Mouse (Mus musculus) testis, adult 2 months (tissue): ENCODE measurements around the gene Rbfox2. TPM values are rescaled to one million over a fixed set of nuclear protein-coding genes. Genes with fewer than 3 reads are reported as not detected.
A peak's percentile ranks its signal among the peaks of the same experiment; 100 is the strongest.

Source experiments
- H3K27ac ChIP-seq: fragments of 200-500 bp; 2 replicates; pipeline ENCODE4 v1.5.1; 2012; ENCODE audit warnings: low read depth, low read length; ENCODE audit not compliant: control insufficient read depth, insufficient read depth
- H3K27me3 ChIP-seq: fragments of 200-500 bp; 2 replicates; pipeline ENCODE4 v1.6.1; 2012; ENCODE audit warnings: mild to moderate bottlenecking, low read length, moderate library complexity; ENCODE audit not compliant: control insufficient read depth, insufficient read depth
- H3K36me3 ChIP-seq: fragments of 200-500 bp; 2 replicates; pipeline ENCODE4 v1.6.1; 2012; ENCODE audit warnings: mild to moderate bottlenecking, low read length; ENCODE audit not compliant: control insufficient read depth, insufficient read depth
- H3K4me1 ChIP-seq: fragments of 200-500 bp; 2 replicates; pipeline ENCODE4 v1.6.1; 2012; ENCODE audit warnings: low read length; ENCODE audit not compliant: control insufficient read depth, insufficient read depth
- H3K4me3 ChIP-seq: fragments of 200-500 bp; 2 replicates; pipeline ENCODE4 v1.5.1; 2012; ENCODE audit warnings: low read depth, mild to moderate bottlenecking, low read length, moderate library complexity, mixed read lengths; ENCODE audit not compliant: control insufficient read depth
- CTCF ChIP-seq: fragments of 200-500 bp; IDR thresholded peaks from 2 replicates; pipeline ENCODE4 v1.5.1; 2012; ENCODE audit warnings: low read depth, mild to moderate bottlenecking, inconsistent platforms, low read length, moderate library complexity; ENCODE audit not compliant: control insufficient read depth, insufficient read depth, insufficient replicate concordance
- POLR2A ChIP-seq: fragments of 200-500 bp; IDR thresholded peaks from 2 replicates; pipeline ENCODE4 v1.6.1; 2012; ENCODE audit warnings: low read depth, mild to moderate bottlenecking, inconsistent platforms, low read length, moderate library complexity; ENCODE audit not compliant: control insufficient read depth
- polyA plus RNA-seq: library from polyadenylated mRNA; depleted of rRNA; stranded (reverse); fragments of >200 nt; gene quantifications from 2 replicates; pipeline ENCODE4 v1.2.3, GENCODE M21; 2012

Rbfox2 gene
- polyA plus RNA-seq, 1 experiment = 12.7 TPM

DNA sequence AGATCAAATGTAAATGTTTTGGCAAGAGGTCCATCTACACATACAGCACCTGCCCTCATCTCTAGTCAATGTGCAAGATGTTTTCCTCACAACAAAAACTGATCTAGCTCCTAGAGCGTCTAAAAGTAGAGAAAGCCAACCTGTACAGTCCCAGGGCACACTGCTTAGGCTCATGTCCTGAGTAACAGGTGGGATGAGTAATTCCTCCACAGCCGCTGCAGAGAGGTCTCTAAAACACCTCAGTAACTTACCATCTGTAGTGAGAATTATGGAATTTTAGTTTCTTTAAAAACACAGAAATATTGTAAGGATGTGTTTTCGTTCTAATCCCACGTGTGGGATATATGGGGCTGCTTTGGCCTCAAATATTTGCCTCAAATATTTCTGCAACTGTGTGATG lies 50.0 kb downstream of the Rbfox2 start:
- no peak overlapping the region for H3K4me3 ChIP-seq
- no peaks in the 10 kb centered on the region for H3K36me3 ChIP-seq
- no peak overlapping the region for H3K27ac ChIP-seq
- TF ChIP-seq POLR2A = no peak
- no peak for TF ChIP-seq CTCF
- 0 out of 2 replicates have a peak, but pooled peaks cover 2% of the 10 kb centered on the region for H3K4me1 ChIP-seq
- no peaks in the 10 kb centered on the region for H3K27me3 ChIP-seq

DNA sequence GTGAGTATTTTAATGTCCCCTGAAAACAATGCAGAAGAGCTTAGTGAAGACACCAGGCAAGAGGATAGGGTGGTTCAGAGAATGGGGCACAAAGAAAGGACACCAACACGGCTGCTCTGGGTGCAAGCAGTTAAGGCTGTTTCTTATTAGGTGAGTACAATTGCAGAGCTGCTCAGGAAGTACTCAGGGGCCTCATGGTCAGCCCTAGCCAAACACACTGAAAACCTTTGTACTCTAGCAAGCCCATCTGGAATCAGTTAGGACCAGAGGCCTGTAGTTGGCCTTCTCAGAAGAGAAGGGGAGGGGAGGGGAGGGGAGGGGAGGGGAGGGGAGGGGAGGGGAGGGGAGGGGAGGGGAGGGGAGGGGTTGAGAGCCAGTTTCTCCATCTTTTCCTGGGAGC lies 52.2 kb downstream of the Rbfox2 start:
- no peak overlapping the region for H3K27ac ChIP-seq
- TF ChIP-seq POLR2A = no peak
- TF ChIP-seq CTCF = no peak
- H3K4me1 ChIP-seq = 0 out of 2 replicates have a peak, but pooled peaks cover 2% of the 10 kb centered on the region
- H3K36me3 ChIP-seq = no peaks in the 10 kb centered on the region
- no peak overlapping the region for H3K4me3 ChIP-seq
- no peaks in the 10 kb centered on the region for H3K27me3 ChIP-seq

DNA sequence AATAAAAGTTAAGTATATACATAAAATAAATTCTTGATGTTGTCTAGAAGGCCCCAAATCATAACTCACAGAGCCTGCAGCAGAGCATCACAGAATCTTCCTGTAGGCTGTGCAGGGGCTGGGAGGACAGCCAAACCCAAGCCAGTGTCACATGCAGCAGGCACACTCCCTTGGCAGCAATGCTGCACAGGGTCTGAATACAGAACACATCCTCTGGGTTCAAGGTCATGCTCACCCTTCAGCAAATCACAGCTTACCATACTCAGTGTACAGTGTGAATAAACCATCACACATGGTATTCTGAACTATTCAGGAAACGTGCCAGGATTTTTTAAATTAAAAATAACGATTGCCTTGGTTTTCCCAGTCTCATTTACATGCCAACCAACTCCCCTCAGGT lies 52.7 kb downstream of the Rbfox2 start:
- Histone ChIP-seq H3K4me1 (0 out of 2 replicates have a peak, but pooled peaks cover 2% of the 10 kb centered on the region), H3K4me3 (no peak overlapping the region), H3K36me3 (no peaks in the 10 kb centered on the region), H3K27ac (no peak overlapping the region), H3K27me3 (no peaks in the 10 kb centered on the region)
- TF ChIP-seq CTCF (no peak), POLR2A (no peak)

DNA sequence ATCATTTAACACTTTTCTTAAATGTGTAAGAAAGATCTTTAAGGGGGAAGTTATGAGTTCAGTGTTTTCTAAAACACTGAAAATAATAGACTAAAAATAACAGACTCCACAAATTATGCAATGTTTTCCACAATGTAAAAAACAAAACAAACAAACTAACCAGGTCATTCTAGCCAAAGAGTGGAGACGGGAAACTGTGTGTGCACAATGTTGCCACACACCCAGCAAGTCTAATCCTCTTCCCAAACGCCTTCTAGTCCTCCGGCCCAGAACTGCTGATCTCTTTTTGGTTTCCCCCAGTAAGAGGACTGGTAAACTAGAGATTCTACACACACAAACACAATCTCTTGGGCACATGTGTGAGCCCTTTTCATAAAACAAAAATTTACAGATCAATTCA lies 55.1 kb downstream of the Rbfox2 start:
- TF ChIP-seq POLR2A (no peak), CTCF (no peak)
- 0 out of 2 replicates have a peak, but pooled peaks cover 2% of the 10 kb centered on the region for H3K4me1 ChIP-seq
- no peaks in the 10 kb centered on the region for H3K36me3 ChIP-seq
- H3K27me3 ChIP-seq = no peaks in the 10 kb centered on the region
- no peak overlapping the region for H3K4me3 ChIP-seq
- H3K27ac ChIP-seq = no peak overlapping the region

DNA sequence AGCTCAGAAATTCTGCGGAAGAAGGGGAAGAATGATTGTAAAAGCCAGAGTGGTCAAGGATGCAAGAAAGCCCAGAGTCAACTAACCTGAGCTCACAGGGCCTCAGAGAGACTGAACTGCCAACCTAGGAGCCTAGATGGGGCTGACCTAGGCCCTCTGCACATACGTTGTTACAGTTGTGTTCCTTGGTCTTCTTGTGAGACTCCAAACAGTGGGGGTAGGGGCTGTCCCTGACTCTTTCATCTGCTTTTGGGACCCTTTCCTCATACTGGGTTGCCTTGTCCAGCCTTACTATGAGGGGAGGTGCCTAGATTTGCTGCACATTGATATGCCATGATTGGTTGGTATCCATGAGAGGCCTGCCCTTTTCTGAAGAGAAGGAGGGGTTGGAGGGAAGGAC lies 56.0 kb downstream of the Rbfox2 start:
- TF ChIP-seq POLR2A = no peak
- no peak for TF ChIP-seq CTCF
- Histone ChIP-seq H3K4me1 (0 out of 2 replicates have a peak, but pooled peaks cover 2% of the 10 kb centered on the region), H3K27me3 (no peaks in the 10 kb centered on the region), H3K4me3 (no peak overlapping the region), H3K27ac (no peak overlapping the region), H3K36me3 (no peaks in the 10 kb centered on the region)

DNA sequence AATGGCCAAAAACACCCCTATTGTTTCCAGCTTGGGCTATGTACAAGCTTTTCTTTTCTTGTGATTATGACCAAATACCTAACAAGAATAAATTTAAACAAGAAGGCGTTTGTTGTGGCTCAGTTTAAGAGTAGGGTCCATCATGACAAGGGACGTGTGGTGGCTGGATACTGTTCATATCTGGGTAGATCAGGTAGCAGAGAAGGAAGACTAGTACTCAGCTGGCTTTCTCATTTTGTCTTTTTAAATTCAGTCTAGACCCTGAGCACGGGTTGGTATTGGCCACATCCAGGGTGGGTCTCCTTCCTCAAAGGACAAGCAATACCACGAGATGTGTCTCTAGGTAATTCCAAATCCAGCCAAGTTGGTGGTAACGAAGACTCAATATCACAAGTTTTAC lies 57.4 kb downstream of the Rbfox2 start:
- Histone ChIP-seq H3K4me1 (peaks cover 6% of the 10 kb centered on the region; the same call in 1 of the 2 replicates), H3K4me3 (no peak overlapping the region), H3K27me3 (no peaks in the 10 kb centered on the region), H3K36me3 (no peaks in the 10 kb centered on the region), H3K27ac (no peak overlapping the region)
- no peak for TF ChIP-seq CTCF
- TF ChIP-seq POLR2A = no peak

DNA sequence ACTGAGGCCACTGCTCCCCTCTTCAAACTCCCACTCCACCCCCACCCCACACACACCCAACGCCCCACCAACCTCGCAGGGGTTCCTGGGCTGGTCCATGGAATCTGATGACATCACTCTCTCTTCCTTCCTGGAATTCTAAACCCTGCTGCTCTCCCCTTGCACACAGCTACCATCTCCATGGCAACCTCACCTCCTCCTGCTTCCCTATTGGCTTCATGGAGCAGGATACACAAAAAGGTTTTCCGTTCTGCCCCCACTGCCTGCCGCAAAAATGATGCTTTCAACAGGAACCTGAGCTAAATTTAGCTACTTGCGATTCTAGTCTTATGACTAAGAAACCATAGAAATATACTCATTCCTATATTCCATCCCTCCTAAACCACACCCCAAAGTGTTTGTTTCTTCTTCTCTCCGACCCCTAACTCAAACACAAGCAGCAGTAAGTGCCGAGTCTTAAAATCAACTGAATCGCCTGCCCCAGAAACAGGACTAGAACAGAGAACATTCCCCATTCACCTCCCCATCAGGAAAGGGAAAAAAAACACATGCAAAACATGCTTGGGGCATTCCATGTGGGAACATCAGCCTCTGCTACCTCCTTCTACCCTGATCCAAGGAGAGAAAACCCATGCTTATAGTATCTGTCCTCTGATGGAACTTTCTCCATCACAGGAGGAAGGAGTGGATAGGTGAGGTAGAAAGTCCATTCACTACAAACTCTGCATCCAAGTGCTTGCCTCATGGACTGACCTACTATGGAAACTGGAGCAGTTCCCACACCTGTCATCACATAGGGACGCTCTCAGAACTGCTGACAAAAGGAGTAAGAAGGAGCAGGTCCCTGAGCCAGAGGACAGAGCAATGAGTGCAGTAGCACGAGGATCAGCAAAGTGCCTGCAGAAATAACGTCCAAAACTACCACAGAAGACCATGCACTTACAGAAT lies 61.1 kb downstream of the Rbfox2 start:
- H3K36me3 ChIP-seq = no peaks in the 10 kb centered on the region
- H3K27ac ChIP-seq = no peak overlapping the region
- peaks cover 4% of the 10 kb centered on the region; the same call in 1 of the 2 replicates for H3K4me1 ChIP-seq
- peak; percentile 36; the same call in 1 of the 2 replicates for TF ChIP-seq POLR2A
- TF ChIP-seq CTCF = no peak
- H3K4me3 ChIP-seq = peak overlapping the region; percentile 40; the same call in 1 of the 2 replicates
- H3K27me3 ChIP-seq = no peaks in the 10 kb centered on the region
